Mouse (Mus musculus): ENCODE data around the gene Klf16. TPM values are rescaled to one million over a fixed set of nuclear protein-coding genes. Genes with fewer than 3 reads are reported as not detected.
A peak's percentile ranks its signal among the peaks of the same experiment; 100 is the strongest.

Gene Klf16
- 10 to 100 TPM; 40.1 to 44.3 TPM for total RNA-seq (2021)
- long read RNA-seq, experiment 1, partial matches to known transcripts: 0 of 7 reads
- long read RNA-seq, experiment 1, other reads (novel, unspliced or antisense): 4 of 7 reads
- long read RNA-seq, experiment 2, transcript Klf16-201 (2 exons, 2,674 nt): major isoform, 12 of 14 reads
- long read RNA-seq, experiment 2, partial matches to known transcripts: 0 of 14 reads
- long read RNA-seq, experiment 2, other reads (novel, unspliced or antisense): 2 of 14 reads

- DNase-seq (ENCODE audit: low spot score in 2 of 2): peak; percentile 97
Observed at GRCm38 (mm10) chr10:80577195-80578130, at the start of gene Klf16. Gene Klf16, minus strand, starts transcription at chr10:80577321.

- no peak for DNase-seq (ENCODE audit: low spot score in 2 of 2)
Observed at GRCm38 (mm10) chr10:80625764-80626163, 48.6 kb upstream of the Klf16 start.

- peak; percentile 47 to 54 for DNase-seq (ENCODE audit: low spot score in 2 of 2)
Observed at GRCm38 (mm10) chr10:80623457-80624191, 46.5 kb upstream of the Klf16 start.

GRCm38 (mm10) chr10:80622661-80623456 lies 45.7 kb upstream of the Klf16 start, which contains the start of gene Csnk1g2:
Gene Csnk1g2, plus strand, starts transcription at chr10:80622838.
- DNase-seq (ENCODE audit: low spot score in 2 of 2): peak; percentile 50 to 64

GRCm38 (mm10) chr10:80621940-80622660 lies 45.0 kb upstream of the Klf16 start:
- peak; percentile 99 to 100 for DNase-seq (ENCODE audit: low spot score in 2 of 2)

GRCm38 (mm10) chr10:80621690-80621939 lies 44.5 kb upstream of the Klf16 start:
- no peak for DNase-seq (ENCODE audit: low spot score in 2 of 2)

GRCm38 (mm10) chr10:80620796-80621689 lies 43.9 kb upstream of the Klf16 start:
- DNase-seq (ENCODE audit: low spot score in 2 of 2): peak in 1 of 2 experiments; percentile 49

GRCm38 (mm10) chr10:80620365-80620764 lies 43.2 kb upstream of the Klf16 start:
- DNase-seq (ENCODE audit: low spot score in 2 of 2): no peak

GRCm38 (mm10) chr10:80619465-80620244 lies 42.5 kb upstream of the Klf16 start:
- DNase-seq (ENCODE audit: low spot score in 2 of 2): no peak

- DNase-seq (ENCODE audit: low spot score in 2 of 2): no peak
Observed at GRCm38 (mm10) chr10:80618181-80618580, 41.1 kb upstream of the Klf16 start.

- DNase-seq (ENCODE audit: low spot score in 2 of 2): no peak
Observed at GRCm38 (mm10) chr10:80614351-80614750, 37.2 kb upstream of the Klf16 start.

- no peak for DNase-seq (ENCODE audit: low spot score in 2 of 2)
Observed at GRCm38 (mm10) chr10:80613821-80614220, 36.7 kb upstream of the Klf16 start.

- DNase-seq (ENCODE audit: low spot score in 2 of 2): no peak
Observed at GRCm38 (mm10) chr10:80611905-80612304, 34.8 kb upstream of the Klf16 start.

GRCm38 (mm10) chr10:80611024-80611423 lies 33.9 kb upstream of the Klf16 start:
- DNase-seq (ENCODE audit: low spot score in 2 of 2): no peak

GRCm38 (mm10) chr10:80610116-80610785 lies 33.1 kb upstream of the Klf16 start:
- no peak for DNase-seq (ENCODE audit: low spot score in 2 of 2)

GRCm38 (mm10) chr10:80609269-80609924 lies 32.3 kb upstream of the Klf16 start:
- no peak for DNase-seq (ENCODE audit: low spot score in 2 of 2)

GRCm38 (mm10) chr10:80608435-80608834 lies 31.3 kb upstream of the Klf16 start:
- no peak for DNase-seq (ENCODE audit: low spot score in 2 of 2)

All from layer of hippocampus, postnatal 14 days (tissue).